Mouse (Mus musculus): ENCODE data around the gene Rabep1. TPM values are rescaled to one million over a fixed set of nuclear protein-coding genes. Genes with fewer than 3 reads are reported as not detected.
A peak's percentile ranks its signal among the peaks of the same experiment; 100 is the strongest.
"Not testable (repeated sequence)": the region's sequence is repeated elsewhere in the genome, so short reads cannot be mapped to it uniquely, and the experiment has no call there.

Gene Rabep1
- polyA plus RNA-seq, 1 experiment from 2014 or later = 50.3 TPM

GRCm38 (mm10) chr11:70898182-70898581, 53.6 kb downstream of the Rabep1 start:
- H3K4me1 ChIP-seq (ENCODE audit: control insufficient read depth, insufficient read depth, low read length); DNase-seq (ENCODE audit: low spot score); H3K9ac ChIP-seq (ENCODE audit: low read length); H3K4me3 ChIP-seq (ENCODE audit: low read depth, low read length); H3K27me3 ChIP-seq (replicated peaks; ENCODE audit: control insufficient read depth, insufficient read depth, low read length); H3K4me2 ChIP-seq (ENCODE audit: low read length); H3K9me3 ChIP-seq (replicated peaks; ENCODE audit: control insufficient read depth, low read length); H3K27ac ChIP-seq (ENCODE audit: low read depth, low read length); ATAC-seq: not testable (repeated sequence)
- 96% methylated on average over 5 of the region's 5 CpGs for WGBS
- H3K36me3 ChIP-seq (ENCODE audit: control insufficient read depth, insufficient read depth, low read length) = peaks cover 22% of the 10 kb centered on the region

DNA sequence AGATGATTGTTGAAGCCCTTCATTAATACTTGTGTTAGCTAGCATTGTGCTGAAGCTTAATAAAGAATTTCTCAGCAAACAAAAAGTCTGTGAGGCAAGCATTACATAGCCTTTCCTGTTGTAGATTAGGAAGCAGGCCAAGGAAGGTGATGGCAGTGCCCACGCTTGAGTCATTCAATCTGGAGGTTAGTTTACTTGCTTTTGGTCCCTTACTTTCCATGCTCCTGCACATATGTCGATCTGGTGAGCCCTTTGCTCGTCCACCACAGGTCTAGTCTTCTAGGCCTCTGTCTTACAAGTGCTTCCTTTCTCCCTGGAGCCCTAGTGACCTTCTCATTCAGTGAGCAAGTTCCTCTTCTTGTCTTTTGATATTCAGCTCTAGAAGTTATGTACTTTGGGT, 62.1 kb downstream of the Rabep1 start:
- H3K4me2 ChIP-seq (ENCODE audit: low read length) = no peak overlapping the region
- H3K9me3 ChIP-seq (replicated peaks; ENCODE audit: control insufficient read depth, low read length) = no peaks in the 10 kb centered on the region
- ATAC-seq (no peak), DNase-seq (ENCODE audit: low spot score) (no peak)
- 91% methylated on average over 3 of the region's 3 CpGs for WGBS
- H3K9ac ChIP-seq (ENCODE audit: low read length) = no peak overlapping the region
- H3K4me3 ChIP-seq (ENCODE audit: low read depth, low read length) = no peak overlapping the region
- no peaks in the 10 kb centered on the region for H3K27me3 ChIP-seq (replicated peaks; ENCODE audit: control insufficient read depth, insufficient read depth, low read length)
- H3K27ac ChIP-seq (ENCODE audit: low read depth, low read length) = no peak overlapping the region
- H3K36me3 ChIP-seq (ENCODE audit: control insufficient read depth, insufficient read depth, low read length) = peaks cover 36% of the 10 kb centered on the region
- H3K4me1 ChIP-seq (ENCODE audit: control insufficient read depth, insufficient read depth, low read length) = no peaks in the 10 kb centered on the region

- Histone ChIP-seq H3K9ac (ENCODE audit: low read length) (no peak overlapping the region), H3K27ac (ENCODE audit: low read depth, low read length) (no peak overlapping the region), H3K4me3 (ENCODE audit: low read depth, low read length) (no peak overlapping the region), H3K36me3 (ENCODE audit: control insufficient read depth, insufficient read depth, low read length) (peaks cover 34% of the 10 kb centered on the region), H3K4me1 (ENCODE audit: control insufficient read depth, insufficient read depth, low read length) (no peaks in the 10 kb centered on the region), H3K27me3 (replicated peaks; ENCODE audit: control insufficient read depth, insufficient read depth, low read length) (no peaks in the 10 kb centered on the region), H3K4me2 (ENCODE audit: low read length) (no peak overlapping the region), H3K9me3 (replicated peaks; ENCODE audit: control insufficient read depth, low read length) (no peaks in the 10 kb centered on the region)
- ATAC-seq (no peak), DNase-seq (ENCODE audit: low spot score) (no peak)
- WGBS = 90% methylated on average over 3 of the region's 3 CpGs
Measured at GRCm38 (mm10) chr11:70911323-70911722, 66.7 kb downstream of the Rabep1 start.

DNA sequence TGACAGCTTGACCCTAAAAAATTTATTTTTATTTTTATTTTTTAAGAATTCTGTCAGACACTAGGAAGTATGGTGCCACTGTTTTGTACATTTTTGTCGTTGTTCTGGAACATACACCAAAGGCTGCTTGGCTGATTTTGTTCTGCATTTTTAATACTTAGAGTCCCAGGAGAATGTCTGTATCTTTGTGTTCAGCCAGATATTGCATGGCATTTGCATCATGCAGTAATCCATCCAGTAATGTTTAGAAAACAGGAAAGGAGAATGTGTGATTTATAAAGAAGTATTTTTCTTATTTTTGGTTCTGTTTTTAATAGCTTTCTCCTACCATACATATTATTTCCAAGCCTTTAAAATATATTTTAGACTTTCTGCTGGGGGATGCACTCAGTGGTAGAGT, 67.3 kb downstream of the Rabep1 start:
- Histone ChIP-seq H3K4me3 (ENCODE audit: low read depth, low read length) (no peak overlapping the region), H3K4me1 (ENCODE audit: control insufficient read depth, insufficient read depth, low read length) (no peaks in the 10 kb centered on the region), H3K36me3 (ENCODE audit: control insufficient read depth, insufficient read depth, low read length) (peaks cover 34% of the 10 kb centered on the region), H3K27ac (ENCODE audit: low read depth, low read length) (no peak overlapping the region), H3K27me3 (replicated peaks; ENCODE audit: control insufficient read depth, insufficient read depth, low read length) (no peaks in the 10 kb centered on the region), H3K9ac (ENCODE audit: low read length) (no peak overlapping the region), H3K9me3 (replicated peaks; ENCODE audit: control insufficient read depth, low read length) (no peaks in the 10 kb centered on the region), H3K4me2 (ENCODE audit: low read length) (no peak overlapping the region)
- DNase-seq (ENCODE audit: low spot score) (no peak), ATAC-seq (no peak)
- 93% methylated on average over 1 of the region's 1 CpGs for WGBS

DNA sequence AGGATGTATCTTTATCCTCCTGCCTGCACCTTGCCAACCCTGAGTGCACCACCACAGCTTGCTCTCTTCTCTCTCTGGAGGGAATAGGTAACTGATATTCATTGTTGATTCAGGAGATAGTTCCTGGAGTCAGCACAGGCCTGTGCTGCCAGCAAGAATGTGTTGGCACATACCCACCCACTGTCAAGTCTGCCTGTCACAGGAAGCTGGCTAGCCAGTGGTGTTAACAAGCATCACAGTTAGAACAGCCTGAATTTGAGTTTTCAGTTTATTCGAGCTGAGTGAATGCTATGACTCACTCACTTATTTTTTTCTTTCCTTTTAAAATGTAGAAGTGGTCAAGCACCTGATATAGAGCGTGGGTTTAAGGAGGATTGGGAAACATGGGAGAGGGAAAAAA, 73.3 kb downstream of the Rabep1 start:
- H3K4me2 ChIP-seq (ENCODE audit: low read length) = no peak overlapping the region
- no peaks in the 10 kb centered on the region for H3K4me1 ChIP-seq (ENCODE audit: control insufficient read depth, insufficient read depth, low read length)
- H3K9me3 ChIP-seq (replicated peaks; ENCODE audit: control insufficient read depth, low read length) = no peaks in the 10 kb centered on the region
- 93% methylated on average over 2 of the region's 2 CpGs for WGBS
- H3K27me3 ChIP-seq (replicated peaks; ENCODE audit: control insufficient read depth, insufficient read depth, low read length) = no peaks in the 10 kb centered on the region
- H3K4me3 ChIP-seq (ENCODE audit: low read depth, low read length) = no peak overlapping the region
- no peak overlapping the region for H3K9ac ChIP-seq (ENCODE audit: low read length)
- DNase-seq (ENCODE audit: low spot score) (peak; percentile 3), ATAC-seq (no peak)
- no peak overlapping the region for H3K27ac ChIP-seq (ENCODE audit: low read depth, low read length)
- peaks cover 40% of the 10 kb centered on the region for H3K36me3 ChIP-seq (ENCODE audit: control insufficient read depth, insufficient read depth, low read length)

GRCm38 (mm10) chr11:70919524-70919923, 74.9 kb downstream of the Rabep1 start:
- peaks cover 49% of the 10 kb centered on the region for H3K36me3 ChIP-seq (ENCODE audit: control insufficient read depth, insufficient read depth, low read length)
- WGBS = 96% methylated on average over 4 of the region's 4 CpGs

GRCm38 (mm10) chr11:70931461-70931860, 86.9 kb downstream of the Rabep1 start:
- 84% methylated on average over 5 of the region's 5 CpGs for WGBS

More at GRCm38 (mm10) chr11:70919524-70919923, 74.9 kb downstream of the Rabep1 start:
- no peak overlapping the region for H3K4me3 ChIP-seq (ENCODE audit: low read depth, low read length)
- H3K4me2 ChIP-seq (ENCODE audit: low read length) = no peak overlapping the region
- no peak overlapping the region for H3K27ac ChIP-seq (ENCODE audit: low read depth, low read length)
- no peak overlapping the region for H3K9ac ChIP-seq (ENCODE audit: low read length)
- no peaks in the 10 kb centered on the region for H3K27me3 ChIP-seq (replicated peaks; ENCODE audit: control insufficient read depth, insufficient read depth, low read length)
- DNase-seq (ENCODE audit: low spot score) = no peak
- ATAC-seq = no peak
- H3K9me3 ChIP-seq (replicated peaks; ENCODE audit: control insufficient read depth, low read length) = no peaks in the 10 kb centered on the region
- H3K4me1 ChIP-seq (ENCODE audit: control insufficient read depth, insufficient read depth, low read length) = no peaks in the 10 kb centered on the region

DNA sequence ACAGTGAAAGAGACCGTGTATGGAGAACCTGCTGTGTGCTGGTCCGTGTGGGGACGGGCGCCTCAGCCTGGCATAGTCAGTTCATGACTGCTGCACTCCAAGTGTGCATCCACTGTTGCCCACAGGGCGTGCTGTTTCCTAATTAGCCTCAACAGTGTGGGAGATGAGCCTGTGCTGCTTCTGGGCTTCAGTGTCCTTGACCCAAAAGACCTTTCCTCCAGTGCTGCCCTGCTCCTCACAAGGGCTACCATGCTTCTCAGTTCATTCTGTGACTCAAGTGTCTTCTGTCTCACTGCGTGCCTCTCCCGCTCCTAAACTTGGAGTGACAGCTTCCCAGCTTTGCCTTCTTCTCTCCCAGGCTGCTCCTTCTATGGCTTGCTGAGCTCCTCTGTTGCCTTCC, 90.7 kb downstream of the Rabep1 start:
- Histone ChIP-seq H3K9ac (ENCODE audit: low read length) (no peak overlapping the region), H3K27me3 (replicated peaks; ENCODE audit: control insufficient read depth, insufficient read depth, low read length) (no peaks in the 10 kb centered on the region), H3K4me3 (ENCODE audit: low read depth, low read length) (no peak overlapping the region), H3K4me2 (ENCODE audit: low read length) (no peak overlapping the region), H3K27ac (ENCODE audit: low read depth, low read length) (no peak overlapping the region), H3K9me3 (replicated peaks; ENCODE audit: control insufficient read depth, low read length) (no peaks in the 10 kb centered on the region), H3K4me1 (ENCODE audit: control insufficient read depth, insufficient read depth, low read length) (no peaks in the 10 kb centered on the region), H3K36me3 (ENCODE audit: control insufficient read depth, insufficient read depth, low read length) (peaks cover 70% of the 10 kb centered on the region)
- WGBS = 84% methylated on average over 7 of the region's 7 CpGs
- DNase-seq (ENCODE audit: low spot score) (no peak), ATAC-seq (no peak)

More at GRCm38 (mm10) chr11:70931461-70931860, 86.9 kb downstream of the Rabep1 start:
- Histone ChIP-seq H3K36me3 (ENCODE audit: control insufficient read depth, insufficient read depth, low read length) (peaks cover 49% of the 10 kb centered on the region), H3K27me3 (replicated peaks; ENCODE audit: control insufficient read depth, insufficient read depth, low read length) (no peaks in the 10 kb centered on the region), H3K4me2 (ENCODE audit: low read length) (no peak overlapping the region), H3K4me3 (ENCODE audit: low read depth, low read length) (no peak overlapping the region), H3K4me1 (ENCODE audit: control insufficient read depth, insufficient read depth, low read length) (no peaks in the 10 kb centered on the region), H3K27ac (ENCODE audit: low read depth, low read length) (no peak overlapping the region), H3K9ac (ENCODE audit: low read length) (no peak overlapping the region), H3K9me3 (replicated peaks; ENCODE audit: control insufficient read depth, low read length) (no peaks in the 10 kb centered on the region)
- ATAC-seq (no peak), DNase-seq (ENCODE audit: low spot score) (no peak)

- Histone ChIP-seq H3K36me3 (ENCODE audit: control insufficient read depth, insufficient read depth, low read length) (peaks cover 92% of the 10 kb centered on the region), H3K4me1 (ENCODE audit: control insufficient read depth, insufficient read depth, low read length) (no peaks in the 10 kb centered on the region), H3K9ac (ENCODE audit: low read length) (no peak overlapping the region), H3K4me2 (ENCODE audit: low read length) (no peak overlapping the region), H3K27ac (ENCODE audit: low read depth, low read length) (no peak overlapping the region), H3K27me3 (replicated peaks; ENCODE audit: control insufficient read depth, insufficient read depth, low read length) (no peaks in the 10 kb centered on the region), H3K9me3 (replicated peaks; ENCODE audit: control insufficient read depth, low read length) (no peaks in the 10 kb centered on the region), H3K4me3 (ENCODE audit: low read depth, low read length) (no peak overlapping the region)
- no peak for DNase-seq (ENCODE audit: low spot score)
- ATAC-seq = no peak
- 88% methylated on average over 1 of the region's 1 CpGs for WGBS
Measured at GRCm38 (mm10) chr11:70942596-70942995, 98.0 kb downstream of the Rabep1 start.

Data from forebrain, embryonic 14.5 days (tissue).